Mouse (Mus musculus): ENCODE measurements around the gene Kcnk7. TPM values are rescaled to one million over a fixed set of nuclear protein-coding genes. Genes with fewer than 3 reads are reported as not detected.

Gene Kcnk7
- polyA plus RNA-seq, 1 experiment from 2014 or later: 0.40 TPM

Small RNA genes lying within 50 kb of the gene (microRNA-seq; reads per million reads assigned to microRNA genes)
- gene Mir6987: 0.70 reads per million

Other genes with a start within 250 kb of the Kcnk7 start
- 10.4 and 10.8 TPM in 2 replicates for gene Ccdc85b, start 246.5 kb upstream of the Kcnk7 start, polyA plus RNA-seq (2016; fragmentation: Nextera tagmentation; extraction: Ambion mirVana)
- 130 and 140 TPM in 2 replicates for gene Fibp, start 243.8 kb upstream of the Kcnk7 start, polyA plus RNA-seq (2016; fragmentation: Nextera tagmentation; extraction: Ambion mirVana)
- gene Ctsw, start 235.9 kb upstream of the Kcnk7 start, polyA plus RNA-seq (2016; fragmentation: Nextera tagmentation; extraction: Ambion mirVana): 2.2 and 2.9 TPM in 2 replicates
- gene Efemp2, start 230.4 kb upstream of the Kcnk7 start, polyA plus RNA-seq (2016; fragmentation: Nextera tagmentation; extraction: Ambion mirVana): 138 and 139 TPM in 2 replicates
- 43.4 and 43.7 TPM in 2 replicates for gene Mus81, start 216.0 kb upstream of the Kcnk7 start, polyA plus RNA-seq (2016; fragmentation: Nextera tagmentation; extraction: Ambion mirVana)
- 2,525 and 2,543 TPM in 2 replicates for gene Cfl1, start 213.9 kb upstream of the Kcnk7 start, polyA plus RNA-seq (2016; fragmentation: Nextera tagmentation; extraction: Ambion mirVana)
- 0.20 and 0.42 TPM in 2 replicates for gene 1700020D05Rik, start 200.6 kb upstream of the Kcnk7 start, polyA plus RNA-seq (2016; fragmentation: Nextera tagmentation; extraction: Ambion mirVana)
- 9.3 and 10.1 TPM in 2 replicates for gene Snx32, start 193.8 kb upstream of the Kcnk7 start, polyA plus RNA-seq (2016; fragmentation: Nextera tagmentation; extraction: Ambion mirVana)
- 1.2 TPM in 2 replicates for gene Ovol1, start 143.7 kb upstream of the Kcnk7 start, polyA plus RNA-seq (2016; fragmentation: Nextera tagmentation; extraction: Ambion mirVana)
- gene Ap5b1, start 136.3 kb upstream of the Kcnk7 start, polyA plus RNA-seq (2016; fragmentation: Nextera tagmentation; extraction: Ambion mirVana): 1.8 TPM in 2 replicates
- gene Rnaseh2c, start 102.5 kb upstream of the Kcnk7 start, polyA plus RNA-seq (2016; fragmentation: Nextera tagmentation; extraction: Ambion mirVana): 171 and 193 TPM in 2 replicates
- gene Kat5, start 94.1 kb upstream of the Kcnk7 start, polyA plus RNA-seq (2016; fragmentation: Nextera tagmentation; extraction: Ambion mirVana): 56.3 and 60.1 TPM in 2 replicates
- 44.7 and 45.9 TPM in 2 replicates for gene Rela, start 66.9 kb upstream of the Kcnk7 start, polyA plus RNA-seq (2016; fragmentation: Nextera tagmentation; extraction: Ambion mirVana)
- gene Sipa1, start 40.7 kb upstream of the Kcnk7 start, polyA plus RNA-seq (2016; fragmentation: Nextera tagmentation; extraction: Ambion mirVana): 26.5 and 27.6 TPM in 2 replicates
- gene Map3k11, start 15.6 kb upstream of the Kcnk7 start, polyA plus RNA-seq (2016; fragmentation: Nextera tagmentation; extraction: Ambion mirVana): 19.4 and 19.6 TPM in 2 replicates
- gene Pcnx3, start 15.5 kb upstream of the Kcnk7 start, polyA plus RNA-seq (2016; fragmentation: Nextera tagmentation; extraction: Ambion mirVana): 35.9 and 38.3 TPM in 2 replicates
- 15.9 and 16.5 TPM in 2 replicates for gene Ehbp1l1, start 21.9 kb downstream of the Kcnk7 start, polyA plus RNA-seq (2016; fragmentation: Nextera tagmentation; extraction: Ambion mirVana)
- 140 and 143 TPM in 2 replicates for gene Fam89b, start 25.3 kb downstream of the Kcnk7 start, polyA plus RNA-seq (2016; fragmentation: Nextera tagmentation; extraction: Ambion mirVana)
- 17.0 and 30.3 TPM in 2 replicates for gene Ltbp3, start 36.5 kb downstream of the Kcnk7 start, polyA plus RNA-seq (2016; fragmentation: Nextera tagmentation; extraction: Ambion mirVana)
- gene Scyl1, start 67.1 kb downstream of the Kcnk7 start, polyA plus RNA-seq (2016; fragmentation: Nextera tagmentation; extraction: Ambion mirVana): 74.9 and 78.0 TPM in 2 replicates
- 37.2 and 41.4 TPM in 2 replicates for gene Frmd8, start 170.9 kb downstream of the Kcnk7 start, polyA plus RNA-seq (2016; fragmentation: Nextera tagmentation; extraction: Ambion mirVana)
- 1.2 and 2.1 TPM in 2 replicates for gene Slc25a45, start 173.4 kb downstream of the Kcnk7 start, polyA plus RNA-seq (2016; fragmentation: Nextera tagmentation; extraction: Ambion mirVana)
- 5.5 and 6.6 TPM in 2 replicates for gene Tigd3, start 189.8 kb downstream of the Kcnk7 start, polyA plus RNA-seq (2016; fragmentation: Nextera tagmentation; extraction: Ambion mirVana)
- 192 and 199 TPM in 2 replicates for gene Dpf2, start 208.6 kb downstream of the Kcnk7 start, polyA plus RNA-seq (2016; fragmentation: Nextera tagmentation; extraction: Ambion mirVana)
- gene Cdc42ep2, start 220.4 kb downstream of the Kcnk7 start, polyA plus RNA-seq (2016; fragmentation: Nextera tagmentation; extraction: Ambion mirVana): 2.7 and 3.0 TPM in 2 replicates

Measured in limb, embryonic 12.5 days (tissue).